Mouse (Mus musculus): ENCODE measurements around the gene Inca1.
A peak's percentile ranks its signal among the peaks of the same experiment; 100 is the strongest.

Gene Inca1

DNA sequence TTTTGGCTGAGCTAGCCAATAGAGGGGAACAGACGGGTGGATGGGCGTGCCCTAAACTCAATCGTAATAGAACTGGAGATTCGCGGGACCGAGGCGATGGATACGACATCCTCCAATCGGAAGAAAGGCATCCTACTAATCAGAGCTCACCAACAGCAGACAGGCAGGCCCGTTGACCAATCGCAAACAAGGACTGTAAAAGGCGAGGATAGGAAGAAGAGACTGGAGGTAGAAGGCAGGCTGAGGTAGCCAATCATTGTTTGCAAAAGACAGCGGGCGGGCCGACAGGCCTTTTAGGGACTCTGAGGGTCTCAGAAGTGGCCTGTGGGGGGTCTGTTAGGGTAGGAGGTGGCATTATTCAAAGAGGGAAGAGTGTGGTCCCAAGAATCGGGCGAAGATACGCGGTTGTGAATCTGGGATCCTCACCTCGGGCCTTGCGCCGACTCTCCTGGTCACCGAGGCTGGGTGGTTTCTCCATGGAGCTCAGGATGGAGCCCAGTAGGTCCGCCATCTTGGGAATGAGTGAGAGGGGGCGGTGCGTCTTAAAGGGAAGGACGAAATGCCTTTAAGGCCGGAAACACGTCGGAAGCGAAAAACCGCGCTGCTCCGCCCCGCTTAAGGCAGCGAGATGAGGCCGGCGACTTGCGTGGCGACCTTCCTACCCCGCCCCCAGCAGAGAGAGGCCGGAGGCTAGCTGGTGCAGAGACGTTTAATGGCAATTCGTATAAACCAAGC lies 31.0 kb downstream of the Inca1 start, which contains the start of gene Spag7:
Spag7 (minus strand) TSS at position 646 of the 735 bp plus-strand sequence.
- peak; percentile 99 for DNase-seq

DNA sequence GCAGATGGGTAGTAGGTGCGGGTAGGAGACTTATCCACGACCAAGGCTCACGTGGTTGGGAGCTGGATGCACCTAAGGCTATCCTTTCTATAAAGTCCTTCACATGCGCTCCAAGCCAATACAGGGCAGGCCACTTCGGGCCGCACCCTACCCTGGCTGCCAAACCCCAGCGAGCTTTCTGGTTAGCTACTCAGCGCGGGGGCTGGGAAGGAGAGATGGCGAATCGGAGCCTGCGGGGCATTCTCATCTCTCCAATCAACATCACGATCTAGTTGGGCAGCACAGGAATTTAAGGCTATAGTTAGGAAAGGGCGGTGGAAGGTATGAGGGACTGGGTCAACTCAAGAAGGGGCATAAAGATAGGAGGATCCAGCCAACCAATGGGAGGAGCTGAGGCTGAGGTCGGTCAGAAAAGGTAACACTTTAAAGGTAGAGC lies 31.6 kb downstream of the Inca1 start:
- no peak for DNase-seq

DNA sequence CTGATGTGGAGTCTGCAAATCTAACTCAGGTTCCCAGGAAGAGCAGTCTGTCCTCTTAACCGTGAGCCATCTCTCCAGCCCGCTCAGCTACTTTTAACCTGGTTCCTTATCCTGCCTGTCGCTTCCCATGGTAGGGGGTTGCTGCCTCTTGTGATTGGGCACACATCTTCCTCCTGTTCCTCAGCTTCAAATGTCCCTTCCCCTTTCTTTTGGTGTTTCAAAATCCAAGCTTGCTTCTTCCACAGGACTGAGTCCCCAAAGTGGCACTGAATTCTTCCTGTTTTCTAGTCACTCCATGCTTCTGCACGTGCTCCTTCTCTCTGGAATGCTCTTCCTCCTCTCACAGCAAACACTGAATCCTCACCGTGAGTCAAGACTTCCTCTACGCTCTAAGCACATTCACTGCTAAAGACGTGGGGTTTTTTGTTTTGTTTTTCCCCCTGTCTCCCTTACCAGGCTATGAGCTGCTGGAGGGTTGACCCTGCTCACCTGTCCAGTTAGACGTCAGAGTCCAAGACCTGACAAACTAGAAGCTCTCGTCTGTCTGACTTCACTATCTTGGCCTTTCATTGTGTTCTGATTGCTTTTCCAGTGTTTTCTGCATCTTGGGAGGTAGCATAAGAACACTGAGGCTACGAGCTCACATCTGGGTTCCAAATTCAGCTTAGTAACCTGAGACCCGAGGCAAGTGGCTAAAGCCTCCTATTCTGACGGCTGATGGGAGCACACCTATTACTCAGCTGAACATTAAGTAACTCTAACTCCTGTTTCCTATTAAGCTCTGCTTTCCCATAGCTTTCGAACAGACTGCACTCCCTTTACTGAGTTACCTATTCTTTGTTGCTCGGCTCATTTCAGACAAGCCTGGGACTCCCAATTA lies 32.4 kb downstream of the Inca1 start:
- no peak for DNase-seq

DNA sequence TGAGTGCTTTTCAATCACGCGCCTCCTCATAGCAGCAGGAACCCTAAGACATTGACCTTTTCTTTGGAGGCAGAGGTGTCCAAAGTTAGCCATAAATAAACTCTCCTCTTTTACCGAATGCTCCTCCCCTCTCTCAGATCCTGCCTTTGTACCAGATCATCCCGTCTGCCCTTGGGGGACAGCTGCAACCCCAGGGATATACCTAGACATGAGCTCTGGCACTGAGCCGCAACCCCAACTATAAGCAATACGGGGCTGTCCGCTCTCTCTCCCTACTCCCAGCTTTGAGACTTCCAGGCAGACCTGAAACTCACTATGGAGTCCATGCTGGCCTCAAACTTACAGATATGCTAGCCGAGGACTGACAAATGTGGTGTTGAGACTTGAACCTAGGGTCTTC lies 33.3 kb downstream of the Inca1 start:
- no peak for DNase-seq

DNA sequence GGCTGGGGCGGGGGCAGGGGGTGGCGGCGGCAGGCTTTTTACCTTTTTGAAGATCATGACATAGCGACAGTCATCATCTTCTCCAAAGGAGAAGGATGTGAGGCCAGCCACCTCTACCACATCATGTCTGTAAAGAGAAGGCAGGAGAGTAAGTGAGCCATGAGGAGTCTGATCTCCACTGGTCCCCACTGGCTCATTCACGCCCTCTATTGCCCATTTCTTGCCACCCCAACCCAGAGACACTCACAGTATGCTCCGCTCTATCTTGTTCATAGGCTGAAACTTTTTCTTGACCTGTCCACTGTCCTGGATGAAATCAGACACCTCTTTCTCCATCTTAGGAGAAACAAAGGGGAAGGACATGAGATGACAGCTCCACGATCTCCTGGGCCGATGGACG lies 35.2 kb downstream of the Inca1 start:
- DNase-seq: no peak

DNA sequence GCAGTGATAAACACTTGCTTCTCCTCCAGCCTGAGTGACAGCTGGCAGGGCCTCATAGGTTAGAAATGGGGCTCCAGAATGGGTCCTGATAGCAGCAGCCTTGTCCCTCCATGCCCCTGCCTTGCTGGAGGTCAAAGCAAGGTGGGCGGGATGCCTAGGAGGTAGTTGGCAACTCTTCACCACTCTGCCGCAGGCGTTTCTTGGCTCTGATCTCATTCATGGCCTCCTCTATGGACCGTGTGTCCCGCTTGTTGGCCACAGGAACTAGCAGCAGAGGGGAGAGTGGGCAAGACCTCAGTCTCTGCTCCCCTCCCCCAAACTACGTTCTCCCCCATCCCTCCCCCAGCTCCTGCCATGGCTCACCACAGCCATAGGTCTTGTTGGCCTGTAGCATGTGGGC lies 36.0 kb downstream of the Inca1 start:
- DNase-seq: no peak

DNA sequence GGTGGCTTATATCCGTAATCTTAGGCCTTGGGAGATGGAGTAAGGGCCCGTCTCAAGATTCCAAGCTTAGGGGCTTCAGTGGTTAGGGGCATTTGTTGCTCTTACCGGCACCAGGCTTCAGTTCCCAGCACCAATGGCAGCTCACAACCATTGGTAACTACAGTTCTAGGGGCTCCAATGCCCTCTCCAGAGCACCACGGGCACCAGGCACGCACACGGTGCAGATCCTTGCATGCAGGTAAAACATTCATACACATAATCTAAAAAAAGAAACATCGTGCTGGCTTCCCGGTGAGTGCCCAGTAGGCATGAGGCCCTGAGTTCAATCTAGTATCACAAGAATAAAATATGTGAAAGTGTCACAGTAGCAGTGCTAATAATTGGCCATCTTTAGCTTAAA lies 36.9 kb downstream of the Inca1 start:
- DNase-seq: no peak

DNA sequence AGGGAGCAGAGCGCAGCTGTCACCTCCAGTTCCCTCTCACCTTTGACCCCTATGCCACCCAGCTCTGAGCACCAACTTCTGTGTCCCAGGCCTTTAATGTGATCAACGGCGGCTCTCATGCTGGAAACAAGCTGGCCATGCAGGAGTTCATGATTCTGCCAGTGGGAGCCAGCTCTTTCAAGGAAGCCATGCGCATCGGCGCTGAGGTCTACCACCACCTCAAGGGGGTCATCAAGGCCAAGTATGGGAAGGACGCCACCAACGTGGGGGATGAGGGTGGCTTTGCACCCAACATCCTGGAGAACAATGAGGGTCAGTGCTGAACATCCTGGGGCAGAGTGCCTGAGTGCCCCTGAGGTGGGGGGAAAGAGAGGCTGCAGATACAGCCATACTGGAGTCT lies 39.4 kb downstream of the Inca1 start:
- DNase-seq: no peak

DNA sequence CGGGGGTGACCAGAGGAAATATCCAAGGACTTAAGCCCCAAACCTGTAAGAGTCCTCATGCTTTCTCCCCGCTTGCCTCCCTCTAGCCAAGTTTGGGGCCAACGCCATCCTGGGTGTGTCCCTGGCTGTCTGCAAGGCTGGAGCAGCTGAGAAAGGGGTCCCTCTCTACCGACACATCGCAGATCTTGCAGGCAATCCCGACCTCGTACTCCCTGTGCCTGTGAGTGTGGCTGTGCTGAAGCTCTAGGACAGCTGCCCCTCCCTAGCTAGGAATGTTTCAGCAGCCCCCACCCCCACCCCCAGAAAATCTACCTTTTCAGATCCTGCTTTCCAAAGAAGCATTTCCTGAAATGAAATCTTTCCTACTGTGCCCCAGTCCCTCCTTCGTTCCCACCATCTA lies 41.0 kb downstream of the Inca1 start:
- DNase-seq: no peak

DNA sequence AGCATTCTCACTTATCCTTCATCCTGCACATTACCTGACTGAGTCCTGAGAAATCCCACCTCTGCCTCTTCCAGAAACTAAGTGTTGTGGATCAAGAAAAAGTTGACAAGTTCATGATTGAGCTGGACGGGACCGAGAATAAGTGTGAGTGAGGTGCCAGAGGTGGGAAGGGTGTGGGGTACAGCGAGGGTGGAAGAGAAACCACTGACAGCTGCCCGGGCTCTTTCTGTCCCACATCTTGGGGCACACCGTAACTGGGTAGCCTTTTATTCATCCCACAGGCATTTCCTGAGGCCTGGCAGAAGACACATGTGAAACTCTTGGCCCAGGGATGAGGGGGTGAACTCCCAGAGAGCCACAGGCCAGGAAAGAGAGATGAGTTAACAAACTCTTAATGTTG lies 41.4 kb downstream of the Inca1 start:
- no peak for DNase-seq

DNA sequence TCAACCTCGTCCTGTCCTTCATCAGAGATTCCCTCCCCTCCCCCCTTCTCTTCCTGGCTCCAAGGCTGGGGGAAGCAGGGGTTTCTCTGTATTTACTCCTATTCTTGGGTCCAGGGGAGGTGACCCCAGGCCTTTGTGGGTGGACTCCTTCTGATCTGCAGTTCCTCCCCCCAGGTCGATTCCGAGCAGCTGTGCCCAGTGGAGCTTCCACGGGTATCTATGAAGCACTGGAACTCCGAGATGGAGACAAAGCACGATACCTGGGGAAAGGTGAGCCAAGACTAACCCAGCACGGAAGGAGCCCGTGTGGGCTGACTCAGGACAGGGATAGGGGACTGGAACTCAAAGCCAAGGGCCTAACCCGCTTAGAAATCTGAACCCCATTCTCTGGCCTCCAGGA lies 42.0 kb downstream of the Inca1 start:
- no peak for DNase-seq

DNA sequence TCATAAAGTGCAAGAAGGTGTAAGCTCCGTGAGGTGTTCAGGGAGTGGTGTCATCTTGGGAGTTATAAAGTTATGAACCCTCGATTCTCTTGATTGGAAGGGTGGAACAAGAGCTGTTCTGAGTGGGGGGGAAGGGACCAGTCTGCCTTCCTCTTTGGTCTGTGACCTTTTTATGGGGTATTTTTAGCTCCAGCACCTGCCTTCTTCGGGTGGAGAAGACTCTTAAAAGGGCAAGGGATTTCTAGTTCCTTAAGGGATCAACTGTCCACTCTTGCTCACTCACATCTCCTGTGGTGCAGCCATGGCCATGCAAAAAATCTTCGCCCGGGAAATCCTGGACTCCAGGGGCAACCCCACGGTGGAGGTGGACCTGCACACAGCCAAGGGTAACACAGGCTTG lies 42.4 kb downstream of the Inca1 start:
- no peak for DNase-seq

DNA sequence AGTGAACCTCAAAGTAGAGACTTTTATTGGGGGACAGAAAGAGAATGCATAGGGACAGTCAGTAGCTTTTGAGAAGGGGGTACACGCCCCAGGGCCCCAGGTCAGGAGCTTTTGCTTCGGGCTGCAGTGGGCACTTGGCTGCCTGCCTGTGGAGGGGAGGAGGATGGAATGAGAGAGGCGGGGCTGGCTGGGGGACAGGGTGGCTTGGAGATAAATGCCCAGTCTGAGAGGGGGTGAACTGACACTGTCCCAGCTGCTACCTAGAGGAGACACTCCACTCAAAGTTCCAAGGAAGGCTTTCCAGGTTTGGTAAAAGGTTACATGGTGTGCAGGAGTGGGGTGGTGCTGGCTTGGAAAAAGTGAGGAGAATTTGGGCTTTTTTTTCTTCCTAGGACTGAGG lies 43.0 kb downstream of the Inca1 start, which contains the start of gene Eno3:
Eno3 (plus strand) TSS at position 239 of the 400 bp plus-strand sequence.
- DNase-seq: no peak

DNA sequence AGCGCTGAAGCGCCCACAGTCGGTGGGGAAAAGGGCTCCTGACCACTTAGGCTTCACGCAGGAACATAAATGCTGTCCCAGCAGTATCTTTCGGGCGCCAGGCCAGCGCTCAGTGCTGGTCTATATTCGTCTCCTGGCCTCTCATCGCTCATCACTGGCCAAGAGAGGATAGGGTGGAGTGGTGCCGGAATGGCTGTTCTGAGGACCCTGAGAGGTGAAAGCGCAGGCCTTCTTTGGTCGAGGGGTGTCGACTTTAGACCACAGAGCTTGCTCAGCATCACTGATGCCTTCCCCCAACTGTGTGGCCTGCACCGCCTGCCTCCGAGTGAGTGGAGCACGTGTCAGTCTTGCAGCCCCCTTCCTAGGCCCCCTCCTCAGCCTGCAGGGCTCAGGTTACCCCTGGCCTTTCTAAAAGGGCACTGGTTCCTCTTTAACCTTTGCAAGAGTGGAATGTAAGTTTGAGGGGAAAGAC lies 43.5 kb downstream of the Inca1 start:
- DNase-seq: no peak

DNA sequence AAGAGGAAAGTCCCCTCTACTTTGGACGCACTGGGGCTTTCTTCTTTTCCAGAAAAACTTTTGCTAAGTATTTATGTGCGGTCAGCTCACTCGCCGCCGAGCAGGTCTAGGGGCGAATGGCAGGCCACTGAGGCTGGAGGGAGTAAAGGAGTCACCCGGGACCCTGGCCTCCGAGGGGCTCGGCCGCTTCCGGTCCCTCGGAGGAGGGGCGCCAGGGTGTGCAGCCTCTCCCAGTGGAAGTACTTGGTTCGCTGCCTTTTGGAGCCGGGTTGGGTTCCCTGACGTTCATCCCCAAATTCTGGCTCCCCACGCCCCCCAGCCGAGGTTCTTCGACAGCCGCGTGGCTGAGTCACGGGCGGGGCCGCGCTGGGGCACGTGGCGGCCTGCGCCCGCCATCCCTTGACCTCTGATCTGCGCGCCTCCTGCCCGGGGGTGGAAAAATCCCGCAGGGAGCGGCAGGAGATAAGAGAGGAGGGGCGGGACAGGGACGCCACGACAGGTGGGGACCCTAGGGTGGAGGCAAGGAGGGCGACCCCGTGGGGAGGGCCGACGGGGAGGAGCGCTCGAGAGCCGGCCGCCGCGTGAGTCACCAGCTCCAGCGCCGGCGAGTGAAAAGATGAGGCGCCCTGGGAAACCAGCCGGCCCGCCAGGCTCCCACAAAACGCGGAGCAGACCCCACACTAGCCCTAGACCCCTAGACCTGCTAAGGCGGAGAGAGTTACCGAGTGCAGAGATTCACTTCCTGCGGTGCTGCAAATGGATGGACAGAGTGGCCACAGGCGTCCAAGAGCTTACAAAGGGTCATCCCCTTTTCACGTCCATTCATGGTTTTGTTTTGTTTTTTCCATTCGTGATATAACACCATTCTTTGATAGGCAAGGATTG lies 44.1 kb downstream of the Inca1 start:
- DNase-seq: no peak

DNA sequence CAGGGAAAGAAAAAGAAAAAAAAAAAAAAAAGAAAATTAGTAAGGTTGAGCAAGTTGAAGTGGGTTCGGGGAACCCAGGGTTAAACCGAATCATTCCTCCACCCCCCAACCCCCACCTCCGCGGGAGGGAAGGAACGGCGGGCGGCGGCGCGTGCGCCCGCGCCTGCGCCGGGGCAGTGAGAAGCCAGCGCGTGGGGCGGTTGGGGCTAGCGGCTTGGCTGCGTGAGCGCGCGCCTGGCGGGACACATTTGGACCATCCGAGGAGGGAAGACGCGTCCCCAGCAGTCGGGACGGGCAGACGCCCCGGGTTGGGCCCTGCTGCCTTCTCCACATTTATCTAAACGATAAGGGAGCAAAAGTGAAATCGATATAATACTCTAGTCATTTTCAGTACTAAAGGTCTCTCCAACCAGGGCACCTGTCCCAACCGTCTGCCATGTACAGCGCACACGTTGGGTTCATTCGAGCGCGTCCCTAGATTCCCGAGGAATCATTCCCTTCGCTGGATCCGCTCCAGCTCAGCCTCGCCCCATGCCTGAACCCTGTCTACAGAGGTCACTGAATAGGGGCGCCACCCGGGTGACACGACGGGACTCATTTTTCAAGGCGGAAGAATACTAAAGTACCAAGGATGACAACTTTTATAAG lies 44.9 kb downstream of the Inca1 start:
- peak; percentile 77 for DNase-seq

DNA sequence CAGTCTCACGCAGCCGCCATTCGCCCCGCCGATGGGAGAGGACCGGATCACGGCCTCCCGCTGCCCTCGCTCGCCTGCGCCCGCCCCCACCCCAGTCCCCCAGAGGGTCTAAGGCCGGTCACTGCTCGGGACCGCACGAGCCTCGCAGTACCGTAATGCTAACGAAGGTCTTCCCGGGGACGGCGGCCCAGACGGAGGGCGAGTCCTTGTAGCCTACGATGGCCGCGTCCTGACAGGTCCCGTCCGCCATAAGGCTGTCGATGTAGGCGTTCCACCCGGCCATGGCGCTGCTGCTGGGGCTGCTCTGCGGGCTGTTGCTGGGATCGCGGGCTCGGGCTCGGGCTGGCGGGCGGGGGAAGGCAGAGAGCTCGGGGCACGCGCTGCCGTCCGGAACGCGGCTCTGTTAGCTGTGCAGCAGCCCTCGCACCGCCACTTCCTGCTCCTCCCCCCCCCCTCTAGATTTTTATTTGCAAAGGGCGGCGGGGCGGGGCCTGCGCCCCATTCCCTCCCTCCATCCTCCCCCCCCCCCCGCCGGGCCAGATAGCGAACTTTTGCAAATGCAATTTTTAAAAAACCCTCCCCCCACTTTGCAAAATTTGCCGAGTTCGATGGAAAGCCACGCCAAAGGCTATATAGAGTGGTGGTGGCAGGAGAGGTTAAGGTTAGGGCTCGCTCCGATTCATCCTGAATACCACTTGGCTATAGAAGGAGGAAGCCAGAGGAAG lies 45.6 kb downstream of the Inca1 start, which contains the start of gene Pfn1:
Pfn1 (minus strand) TSS at position 447 of the 725 bp plus-strand sequence.
- DNase-seq: peak; percentile 75

DNA sequence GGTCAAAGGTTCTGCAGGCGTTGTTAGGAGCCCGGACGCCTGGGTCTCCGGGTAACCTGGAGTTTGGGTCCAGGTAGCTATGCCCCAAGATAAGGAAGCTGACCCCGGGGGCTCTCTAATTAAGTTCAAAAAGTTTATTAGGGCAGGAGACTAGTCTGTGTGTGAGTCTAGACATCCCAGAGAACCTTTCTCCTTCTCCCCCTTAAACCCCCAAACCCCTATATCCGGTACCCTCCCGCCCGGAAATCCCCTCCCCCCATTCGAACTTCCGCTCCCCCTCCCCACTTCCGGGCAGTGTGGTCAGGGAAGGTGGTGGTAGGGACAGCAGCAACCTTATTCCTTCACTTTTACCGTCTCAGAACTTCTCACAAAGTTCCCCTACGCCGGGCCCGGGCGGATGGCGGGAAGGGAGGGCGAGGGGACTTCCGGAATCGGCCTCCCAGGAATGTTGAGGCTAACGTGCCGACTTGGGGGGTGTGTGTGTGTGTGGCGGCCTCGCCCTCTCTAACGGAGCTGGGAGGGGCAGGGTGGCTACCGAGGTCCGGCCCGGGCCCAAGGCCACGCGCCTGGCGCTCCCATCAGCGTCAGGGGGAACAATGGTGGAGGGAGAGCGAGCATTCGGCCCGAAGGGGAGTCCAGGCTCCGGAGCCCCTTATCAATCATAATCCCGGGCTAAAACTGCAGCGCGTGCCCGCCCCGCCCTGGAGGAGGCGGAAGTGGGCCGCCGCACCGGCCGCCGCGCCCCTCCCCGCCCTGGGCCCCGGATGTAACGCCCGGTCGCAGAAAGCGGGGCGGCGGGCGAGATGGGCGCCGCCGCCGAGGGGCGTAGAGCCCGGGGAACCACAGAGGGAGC lies 46.4 kb downstream of the Inca1 start:
- DNase-seq: no peak

DNA sequence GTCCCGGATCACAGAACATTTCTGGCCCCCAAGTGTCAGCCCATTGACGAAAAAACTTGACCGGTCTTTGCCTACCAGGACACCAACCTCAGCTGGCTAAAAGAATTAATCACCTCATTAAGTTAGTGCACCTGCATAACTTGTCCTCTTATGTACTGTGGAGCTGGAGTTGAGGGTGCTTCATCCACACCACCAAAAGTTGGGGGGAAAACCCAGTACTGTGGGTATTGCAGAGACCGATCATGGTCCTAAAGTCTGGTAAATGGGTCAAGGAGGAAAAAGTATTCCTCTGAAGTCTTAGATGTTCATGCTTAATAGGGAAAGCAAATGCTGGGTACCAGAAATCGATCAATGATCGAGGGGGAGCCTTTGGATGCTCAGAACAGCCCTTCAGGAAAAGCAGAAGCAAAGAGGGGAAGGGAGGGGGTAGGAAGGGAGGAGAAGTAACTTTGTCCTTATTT lies 47.0 kb downstream of the Inca1 start:
- DNase-seq: no peak

Measured in right cerebral cortex, adult 18-20 months (tissue).